Mouse (Mus musculus): Measurements from ENCODE around the gene Fam177a. TPM values are rescaled to one million over a fixed set of nuclear protein-coding genes. Genes with fewer than 3 reads are reported as not detected.
"Not testable (repeated sequence)": the region's sequence is repeated elsewhere in the genome, so short reads cannot be mapped to it uniquely, and the experiment has no call there.

The Fam177a gene
- polyA plus RNA-seq (2015; fragmentation: Nextera tagmentation; extraction: Ambion mirVana): 48.1 and 49.9 TPM in 2 replicates

DNA sequence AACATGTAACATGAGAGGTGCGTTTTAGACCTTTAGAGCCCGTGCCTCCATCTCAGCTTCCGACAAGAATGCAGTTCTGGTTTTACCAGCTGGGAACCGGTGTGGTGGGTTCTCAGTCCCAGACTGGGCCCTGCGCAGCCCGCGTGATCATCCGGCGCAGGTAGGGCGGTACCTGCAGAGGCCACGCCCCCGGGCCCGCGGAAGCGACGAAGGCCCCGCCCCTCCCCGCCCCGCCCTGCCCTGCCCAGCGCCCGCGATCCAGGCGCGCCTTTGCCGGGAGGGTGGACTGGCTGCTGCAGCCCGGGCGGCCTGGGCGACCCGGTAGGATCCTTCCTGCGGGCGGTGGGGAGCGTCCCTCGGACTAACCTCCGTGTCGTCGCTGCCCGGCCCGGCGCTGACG is at the start of gene Fam177a:
Gene Fam177a (plus strand): TSS at position 228 of the 400 bp plus-strand sequence.
- not testable (repeated sequence) for H3K9me3 ChIP-seq; H3K4me1 ChIP-seq (replicated peaks); H3K27me3 ChIP-seq; H3K4me3 ChIP-seq; H3K4me2 ChIP-seq; H3K36me3 ChIP-seq; H3K9ac ChIP-seq; H3K27ac ChIP-seq (replicated peaks)
- no CpG with 5 or more reads among the region's 40 CpGs for WGBS
- peak; percentile 99 for ATAC-seq (ENCODE audit: low read depth)

DNA sequence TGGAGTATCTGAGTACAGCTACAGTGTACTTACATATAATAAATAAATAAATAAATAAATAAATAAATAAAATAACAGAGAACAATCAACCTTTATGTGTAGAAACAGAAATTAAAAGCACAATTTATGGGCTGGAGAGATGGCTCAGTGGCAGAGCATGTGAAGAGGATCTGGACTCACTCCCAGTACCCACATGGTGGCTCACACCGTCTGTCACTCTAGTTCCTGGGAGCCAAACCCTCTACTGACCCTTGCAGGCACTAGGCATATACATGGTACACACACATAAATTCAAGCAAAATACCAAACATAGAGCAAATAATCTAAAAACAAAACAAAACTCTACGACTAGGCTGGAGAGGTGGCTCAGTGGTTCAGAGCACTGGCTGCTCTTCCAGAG is 49.0 kb upstream of the Fam177a start:
- no peak overlapping the region for H3K9ac ChIP-seq
- no peaks in the 10 kb centered on the region for H3K9me3 ChIP-seq
- no peak for ATAC-seq (ENCODE audit: low read depth)
- H3K27ac ChIP-seq (replicated peaks): no peak overlapping the region
- H3K36me3 ChIP-seq: no peaks in the 10 kb centered on the region
- 96% methylated on average over 2 of the region's 2 CpGs for WGBS
- H3K4me1 ChIP-seq (replicated peaks): peaks cover 5% of the 10 kb centered on the region
- H3K4me2 ChIP-seq: no peak overlapping the region
- H3K4me3 ChIP-seq: no peak overlapping the region
- no peaks in the 10 kb centered on the region for H3K27me3 ChIP-seq

DNA sequence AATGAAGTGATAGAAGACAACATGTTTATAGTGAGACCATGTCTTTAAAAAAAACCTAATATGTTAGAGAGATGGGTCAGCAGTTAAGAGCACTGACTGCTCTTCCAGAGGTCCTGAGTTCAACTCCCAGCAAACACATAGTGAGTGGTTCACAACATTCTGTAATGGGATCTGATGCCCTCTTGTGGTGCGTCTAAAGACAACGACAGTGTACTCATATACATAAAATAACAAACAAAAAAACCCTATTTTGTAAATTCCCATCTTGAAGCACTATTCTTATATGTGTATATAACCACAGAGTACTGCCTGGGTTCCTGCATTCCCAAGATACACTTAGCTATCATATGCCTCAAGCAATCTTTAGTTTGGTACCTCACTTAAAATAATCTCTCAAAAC is 45.6 kb upstream of the Fam177a start:
- H3K36me3 ChIP-seq; H3K27ac ChIP-seq (replicated peaks); H3K27me3 ChIP-seq; H3K4me1 ChIP-seq (replicated peaks); H3K9me3 ChIP-seq; ATAC-seq (ENCODE audit: low read depth); H3K4me3 ChIP-seq; H3K9ac ChIP-seq: not testable (repeated sequence)
- 48% methylated on average over 2 of the region's 2 CpGs for WGBS
- peak overlapping the region; percentile 65; the same call in 1 of the 2 replicates for H3K4me2 ChIP-seq

DNA sequence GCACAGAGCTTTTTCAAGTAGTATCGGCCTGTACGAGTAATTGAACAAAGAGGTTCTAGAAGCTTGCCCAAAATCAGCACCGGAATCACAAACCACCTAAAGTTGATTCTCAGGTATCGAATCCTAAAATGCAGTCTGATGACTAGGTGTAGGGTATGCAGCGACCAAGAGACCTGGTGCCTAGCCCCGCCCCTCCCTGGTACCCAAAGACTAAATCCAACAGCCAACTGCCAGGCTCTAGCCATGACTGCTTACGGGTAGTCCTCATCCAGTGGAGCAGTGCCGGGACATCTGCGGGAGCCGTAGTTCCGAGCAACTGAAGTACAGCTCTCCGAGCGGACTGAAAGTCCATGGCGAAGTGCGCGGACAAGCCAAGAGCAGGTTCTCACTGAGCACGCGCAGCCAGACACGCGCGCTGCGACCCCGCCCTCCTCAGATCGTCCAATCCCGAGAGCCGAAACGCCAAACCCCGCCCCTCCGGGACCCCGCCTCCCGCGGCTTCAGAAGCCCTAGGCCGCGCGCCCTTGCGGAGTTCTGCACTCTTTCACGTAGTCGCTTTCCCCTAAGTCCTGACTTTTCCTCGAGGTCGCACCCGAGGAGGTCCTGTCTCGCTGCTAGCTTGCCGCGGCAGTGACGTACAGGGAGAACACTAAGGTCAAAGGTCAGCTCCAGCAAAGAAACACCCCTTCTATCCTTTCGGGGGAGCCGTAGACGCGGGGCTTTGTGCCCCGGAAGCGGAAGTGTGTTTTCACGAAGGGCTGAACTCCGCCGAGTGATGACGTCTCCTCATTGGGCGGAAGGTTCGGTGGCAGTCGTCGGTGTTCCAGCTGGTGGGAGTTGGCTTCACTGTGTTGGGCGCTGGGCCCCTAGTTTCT is 44.3 kb upstream of the Fam177a start, which contains the start of the genes 2700097O09Rik and Srp54a:
Gene 2700097O09Rik (minus strand): TSS at position 385 of the 875 bp plus-strand sequence.
Gene Srp54a (plus strand): TSS at position 537 of the 875 bp plus-strand sequence.
- Histone ChIP-seq H3K4me3 (peak within 1 kb of the TSS; percentile 70), H3K9ac (peak within 1 kb of the TSS; percentile 80), H3K27ac (replicated peaks) (peak within 1 kb of the TSS; percentile 81), H3K4me2 (peak within 1 kb of the TSS; percentile 65)
- not testable (repeated sequence) for H3K36me3 ChIP-seq; H3K9me3 ChIP-seq; H3K4me1 ChIP-seq (replicated peaks); H3K27me3 ChIP-seq
- peak; percentile 98 for ATAC-seq (ENCODE audit: low read depth)
- under 1% methylated on average over 60 of the region's 60 CpGs for WGBS

DNA sequence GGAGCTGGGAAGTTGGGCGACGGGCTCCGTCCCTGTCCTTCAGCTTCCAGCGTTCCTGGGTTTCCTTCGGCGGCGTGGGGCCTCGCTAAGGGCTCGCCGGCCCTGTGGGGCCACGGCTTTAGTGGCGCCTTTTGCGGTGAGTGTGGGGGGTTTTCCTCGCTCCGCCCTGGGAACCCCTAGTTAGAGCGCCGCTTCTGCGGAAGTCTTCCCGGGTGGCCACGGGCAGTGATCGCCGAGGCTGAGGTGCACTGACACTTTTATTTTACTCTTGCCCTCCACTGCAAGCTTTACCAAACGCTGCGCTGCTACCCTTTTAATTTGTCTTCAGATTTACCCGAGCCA is 43.7 kb upstream of the Fam177a start:
- not testable (repeated sequence) for H3K36me3 ChIP-seq; H3K27me3 ChIP-seq; ATAC-seq (ENCODE audit: low read depth); H3K9me3 ChIP-seq; H3K4me1 ChIP-seq (replicated peaks)
- peak overlapping the region; percentile 57 for H3K4me2 ChIP-seq
- 0% methylated on average over 25 of the region's 25 CpGs for WGBS
- H3K4me3 ChIP-seq: peak overlapping the region; percentile 70
- H3K9ac ChIP-seq: peak overlapping the region; percentile 80
- peak overlapping the region; percentile 81 for H3K27ac ChIP-seq (replicated peaks)

DNA sequence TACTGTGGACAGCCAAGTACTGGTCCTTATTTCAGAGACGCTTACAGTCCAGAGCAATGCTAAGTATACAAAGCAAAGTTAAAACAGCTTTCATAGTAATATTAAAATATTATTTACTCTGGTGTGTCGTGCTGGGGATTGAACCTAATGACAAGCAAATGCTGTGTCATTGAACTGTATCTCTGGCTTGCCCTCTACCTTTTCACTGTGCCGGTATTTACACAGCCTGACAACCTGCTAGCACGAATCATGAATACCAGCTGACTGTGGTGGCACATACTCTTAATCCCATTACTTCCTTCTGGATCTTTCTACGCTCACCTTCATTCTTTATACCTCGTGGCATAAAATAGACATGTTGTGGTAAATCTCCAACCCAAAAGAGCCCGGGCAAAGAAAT is 32.1 kb upstream of the Fam177a start:
- not testable (repeated sequence) for H3K4me3 ChIP-seq; H3K27me3 ChIP-seq; H3K9me3 ChIP-seq; H3K4me2 ChIP-seq; H3K9ac ChIP-seq; H3K27ac ChIP-seq (replicated peaks); H3K4me1 ChIP-seq (replicated peaks); ATAC-seq (ENCODE audit: low read depth); H3K36me3 ChIP-seq
- 100% methylated on average over 1 of the region's 7 CpGs for WGBS

DNA sequence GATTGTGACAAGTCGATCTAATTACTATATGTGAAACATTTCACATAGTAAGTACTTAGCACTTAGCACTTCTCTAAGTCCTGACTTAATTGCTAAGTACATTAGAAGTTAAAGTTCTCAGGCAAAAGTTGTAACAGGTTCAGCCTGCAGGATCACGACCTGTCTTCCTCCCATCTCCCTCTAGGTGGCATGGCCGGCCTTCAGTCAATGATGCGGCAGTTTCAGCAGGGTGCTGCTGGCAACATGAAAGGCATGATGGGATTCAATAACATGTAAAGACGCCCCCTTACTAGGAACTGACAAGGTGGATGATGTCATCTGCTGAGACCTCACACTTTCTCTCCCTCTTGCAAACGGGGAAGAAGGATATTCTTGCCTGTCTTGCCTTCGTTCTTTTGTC is 11.7 kb upstream of the Fam177a start:
- not testable (repeated sequence) for H3K27ac ChIP-seq (replicated peaks); H3K4me3 ChIP-seq; H3K9me3 ChIP-seq; ATAC-seq (ENCODE audit: low read depth); H3K4me1 ChIP-seq (replicated peaks); H3K36me3 ChIP-seq; H3K27me3 ChIP-seq; H3K4me2 ChIP-seq; H3K9ac ChIP-seq
- WGBS: no CpG with 5 or more reads among the region's 7 CpGs

DNA sequence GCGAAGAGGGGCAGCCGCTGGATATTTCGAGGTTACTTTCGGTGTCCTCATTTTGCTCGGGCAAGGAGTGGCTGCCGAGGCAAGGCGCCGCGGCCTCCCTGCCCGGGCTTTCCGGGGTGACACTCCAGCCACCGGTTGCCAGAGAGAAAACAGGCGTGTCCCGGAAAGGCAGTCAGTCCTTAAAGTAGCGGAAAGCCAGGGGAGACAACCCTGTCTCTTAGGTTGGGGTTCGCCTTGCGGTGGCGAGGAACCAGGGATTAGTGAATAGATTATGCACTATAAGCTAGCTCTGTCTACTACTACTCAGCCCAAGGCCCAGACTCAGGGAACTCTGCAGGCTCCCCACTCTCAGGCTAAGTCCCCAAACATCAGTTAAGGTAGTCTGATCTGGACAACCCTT is 462 bp downstream of the Fam177a start:
- not testable (repeated sequence) for H3K4me1 ChIP-seq (replicated peaks); H3K27me3 ChIP-seq; H3K9me3 ChIP-seq; H3K4me3 ChIP-seq; H3K9ac ChIP-seq; H3K4me2 ChIP-seq; H3K27ac ChIP-seq (replicated peaks); H3K36me3 ChIP-seq
- WGBS: no CpG with 5 or more reads among the region's 18 CpGs
- ATAC-seq (ENCODE audit: low read depth): peak; percentile 82

DNA sequence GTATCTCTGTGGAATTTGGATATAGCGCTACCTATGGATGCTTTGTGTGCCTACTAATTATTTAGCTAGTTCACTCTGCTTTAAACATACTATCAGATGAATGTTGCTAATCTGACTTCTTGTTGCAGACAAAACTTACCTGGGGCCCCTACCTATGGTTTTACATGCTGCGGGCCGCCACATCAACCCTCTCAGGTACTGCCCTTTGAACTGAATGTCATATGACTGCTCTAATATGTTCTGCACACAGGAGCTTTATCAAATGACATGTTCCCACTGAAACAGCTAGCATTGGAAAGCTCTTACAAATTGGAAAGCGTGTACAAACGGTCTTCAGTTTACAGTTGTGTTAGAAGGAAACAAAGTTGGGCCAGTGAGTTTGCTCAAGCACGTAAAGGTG is 11.3 kb downstream of the Fam177a start:
- not testable (repeated sequence) for ATAC-seq (ENCODE audit: low read depth); H3K36me3 ChIP-seq; H3K9ac ChIP-seq; H3K27ac ChIP-seq (replicated peaks); H3K4me1 ChIP-seq (replicated peaks); H3K4me3 ChIP-seq; H3K27me3 ChIP-seq; H3K4me2 ChIP-seq; H3K9me3 ChIP-seq
- no CpG with 5 or more reads among the region's 6 CpGs for WGBS

DNA sequence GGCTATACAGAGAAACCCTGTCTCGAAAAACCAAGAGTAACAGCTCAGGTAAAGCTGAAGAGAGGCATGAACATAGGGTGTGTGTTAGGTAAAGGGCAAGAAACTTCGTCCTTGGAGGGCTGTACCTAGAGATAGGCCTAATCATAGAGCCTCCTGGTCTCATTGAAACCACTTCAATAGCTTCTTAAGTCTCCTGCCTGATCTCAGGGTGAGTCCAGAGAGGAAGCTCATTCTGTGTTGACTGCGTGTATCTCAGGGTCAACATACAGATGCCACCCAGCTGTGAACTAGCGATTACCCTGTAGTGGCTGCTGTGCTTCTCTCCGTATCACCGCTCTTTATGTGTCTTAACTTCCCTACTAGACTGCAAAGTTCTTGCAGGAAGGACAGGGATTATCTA is 13.6 kb downstream of the Fam177a start:
- H3K4me1 ChIP-seq (replicated peaks); H3K9ac ChIP-seq; H3K4me2 ChIP-seq; H3K36me3 ChIP-seq; ATAC-seq (ENCODE audit: low read depth); H3K27ac ChIP-seq (replicated peaks); H3K9me3 ChIP-seq; H3K27me3 ChIP-seq; H3K4me3 ChIP-seq: not testable (repeated sequence)
- no CpG with 5 or more reads among the region's 6 CpGs for WGBS

DNA sequence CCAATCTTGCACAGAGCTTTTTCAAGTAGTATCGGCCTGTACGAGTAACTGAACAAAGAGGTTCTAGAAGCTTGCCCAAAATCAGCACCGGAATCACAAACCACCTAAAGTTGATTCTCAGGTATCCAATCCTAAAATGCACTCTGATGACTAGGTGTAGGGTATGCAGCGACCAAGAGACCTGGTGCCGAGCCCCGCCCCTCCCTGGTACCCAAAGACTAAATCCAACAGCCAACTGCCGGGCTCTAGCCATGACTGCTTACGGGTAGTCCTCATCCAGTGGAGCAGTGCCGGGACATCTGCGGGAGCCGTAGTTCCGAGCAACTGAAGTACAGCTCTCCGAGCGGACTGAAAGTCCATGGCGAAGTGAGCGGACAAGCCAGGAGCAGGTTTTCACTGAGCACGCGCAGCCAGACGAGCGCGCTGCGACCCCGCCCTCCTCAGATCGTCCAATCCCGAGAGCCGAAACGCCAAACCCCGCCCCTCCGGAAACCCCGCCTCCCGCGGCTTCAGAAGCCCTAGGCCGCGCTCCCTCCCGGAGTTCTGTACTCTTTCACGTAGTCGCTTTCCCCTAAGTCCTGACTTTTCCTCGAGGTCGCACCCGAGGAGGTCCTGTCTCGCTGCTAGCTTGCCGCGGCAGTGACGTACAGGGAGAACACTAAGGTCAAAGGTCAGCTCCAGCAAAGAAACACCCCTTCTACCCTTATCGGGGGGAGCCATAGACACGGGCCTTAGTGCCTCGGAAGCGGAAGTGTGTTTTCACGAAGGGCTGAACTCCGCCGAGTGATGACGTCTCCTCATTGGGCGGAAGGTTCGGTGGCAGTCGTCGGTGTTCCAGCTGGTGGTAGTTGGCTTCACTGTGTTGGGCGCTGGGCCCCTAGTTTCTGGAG is 30.5 kb downstream of the Fam177a start, which contains the start of gene Srp54b:
Gene Srp54b (plus strand): TSS at position 546 of the 890 bp plus-strand sequence.
- not testable (repeated sequence) for H3K36me3 ChIP-seq; H3K27me3 ChIP-seq; H3K27ac ChIP-seq (replicated peaks); H3K4me1 ChIP-seq (replicated peaks); H3K9ac ChIP-seq; H3K9me3 ChIP-seq
- WGBS: no CpG with 5 or more reads among the region's 57 CpGs
- Histone ChIP-seq H3K4me2 (0 out of 2 replicates have a peak within 1 kb of the TSS, but pooled peaks have one; percentile 29), H3K4me3 (peak within 1 kb of the TSS; percentile 30)
- ATAC-seq (ENCODE audit: low read depth): peak; percentile 99

DNA sequence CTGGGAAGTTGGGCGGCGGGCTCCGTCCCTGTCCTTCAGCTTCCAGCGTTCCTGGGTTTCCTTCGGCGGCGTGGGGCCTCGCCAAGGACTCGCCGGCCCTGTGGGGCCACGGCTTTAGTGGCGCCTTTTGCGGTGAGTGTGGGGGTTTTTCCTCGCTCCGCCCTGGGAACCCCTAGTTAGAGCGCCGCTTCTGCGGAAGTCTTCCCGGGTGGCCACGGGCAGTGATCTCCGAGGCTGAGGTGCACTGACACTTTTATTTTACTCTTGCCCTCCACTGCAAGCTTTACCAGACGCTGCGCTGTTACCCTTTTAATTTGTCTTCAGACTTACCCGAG is 31.1 kb downstream of the Fam177a start:
- not testable (repeated sequence) for H3K36me3 ChIP-seq; H3K9me3 ChIP-seq; H3K9ac ChIP-seq; H3K4me1 ChIP-seq (replicated peaks); H3K27ac ChIP-seq (replicated peaks); H3K27me3 ChIP-seq; ATAC-seq (ENCODE audit: low read depth)
- Histone ChIP-seq H3K4me3 (peak overlapping the region; percentile 30), H3K4me2 (0 out of 2 replicates have a peak overlapping the region, but pooled peaks have one; percentile 29)
- WGBS: 0% methylated on average over 12 of the region's 24 CpGs
